Mouse (Mus musculus) hindbrain, embryonic 11.5 days (tissue): ENCODE results near the gene Nfkb2. TPM values are rescaled to one million over a fixed set of nuclear protein-coding genes. Genes with fewer than 3 reads are reported as not detected.

Experiments
- ATAC-seq: fragments of 200-750 bp; cut with Nextera tagmentation; 2 replicates; pipeline ENCODE4 v1.8.0; 2017; ENCODE audit warnings: mild to moderate bottlenecking, moderate TSS enrichment, moderate library complexity; ENCODE audit not compliant: low FRiP score
- DNase-seq: peaks from one replicate; pipeline ENCODE4 v3.0.0-alpha.2; 2015; ENCODE audit warnings: low spot score
- H3K27ac ChIP-seq: fragments of 300-500 bp; sonication (generic); 2 replicates; pipeline ENCODE4 v1.5.1; 2014; ENCODE audit warnings: mild to moderate bottlenecking, low read depth, low read length
- H3K27me3 ChIP-seq: fragments of 300-500 bp; sonication (generic); 2 replicates; pipeline ENCODE4 v1.6.1; 2014; ENCODE audit warnings: mild to moderate bottlenecking, low read length, moderate library complexity, mixed read lengths; ENCODE audit not compliant: control insufficient read depth, insufficient read depth
- H3K36me3 ChIP-seq: fragments of 300-500 bp; sonication (generic); 2 replicates; pipeline ENCODE4 v1.6.1; 2014; ENCODE audit warnings: mild to moderate bottlenecking, low read length, moderate library complexity, mixed read lengths; ENCODE audit not compliant: control insufficient read depth, insufficient read depth
- H3K4me1 ChIP-seq: fragments of 300-500 bp; sonication (generic); replicated peaks from 2 replicates; pipeline ENCODE4 v1.6.1; 2014; ENCODE audit warnings: low read length, mixed read lengths; ENCODE audit not compliant: control insufficient read depth, insufficient read depth
- H3K4me2 ChIP-seq: fragments of 300-500 bp; sonication (generic); replicated peaks from 2 replicates; pipeline ENCODE4 v1.6.1; 2014; ENCODE audit warnings: mild to moderate bottlenecking, low read depth, low read length
- H3K4me3 ChIP-seq: fragments of 300-500 bp; sonication (generic); 2 replicates; pipeline ENCODE4 v1.5.1; 2014; ENCODE audit warnings: low read depth, low read length
- H3K9ac ChIP-seq: fragments of 300-500 bp; sonication (generic); 2 replicates; pipeline ENCODE4 v1.6.1; 2014; ENCODE audit warnings: low read depth, low read length
- H3K9me3 ChIP-seq: fragments of 300-500 bp; sonication (generic); 2 replicates; pipeline ENCODE4 v1.6.1; 2016; ENCODE audit warnings: low read length; ENCODE audit not compliant: control insufficient read depth
- WGBS: fragments of 180-500 bp; shearing (Covaris S2); extraction: QIAGEN DNeasy Blood & Tissue Kit; methylation state at CpG from one replicate; pipeline ENCODE4 v1.1.7; 2014; 5-methylcytosine and 5-hydroxymethylcytosine counted together
- polyA plus RNA-seq: library from polyadenylated mRNA; unstranded; fragments of >200 nt; fragmentation: Nextera tagmentation; extraction: Ambion mirVana; gene quantifications from 2 replicates; pipeline ENCODE4 v1.2.1, GENCODE M21; 2014

The Nfkb2 gene
- polyA plus RNA-seq, 1 experiment from 2014 or later = 4.6 TPM

GRCm38 (mm10) chr19:46313116-46313515, 9.0 kb downstream of the Nfkb2 start:
- Histone ChIP-seq H3K9me3 (no peaks in the 10 kb centered on the region), H3K9ac (no peak overlapping the region)
- no peak for DNase-seq

GRCm38 (mm10) chr19:46313591-46313990, 9.5 kb downstream of the Nfkb2 start:
- Histone ChIP-seq H3K9ac (no peak overlapping the region), H3K4me1 (0 out of 2 replicates have a peak, but pooled peaks cover 2% of the 10 kb centered on the region), H3K36me3 (no peaks in the 10 kb centered on the region), H3K27ac (no peak overlapping the region), H3K27me3 (peaks cover 59% of the 10 kb centered on the region), H3K9me3 (no peaks in the 10 kb centered on the region), H3K4me3 (no peak overlapping the region), H3K4me2 (no peak overlapping the region)
- ATAC-seq = no peak
- 75% methylated on average over 6 of the region's 6 CpGs for whole genome bisulfite sequencing
- DNase-seq = no peak

More at GRCm38 (mm10) chr19:46313116-46313515, 9.0 kb downstream of the Nfkb2 start:
- H3K4me1 ChIP-seq = 0 out of 2 replicates have a peak, but pooled peaks cover under 1% of the 10 kb centered on the region
- no peak overlapping the region for H3K4me3 ChIP-seq
- no peak overlapping the region for H3K4me2 ChIP-seq
- ATAC-seq = no peak
- peaks cover 56% of the 10 kb centered on the region for H3K27me3 ChIP-seq
- H3K36me3 ChIP-seq = no peaks in the 10 kb centered on the region
- 88% methylated on average over 9 of the region's 9 CpGs for WGBS
- H3K27ac ChIP-seq = no peak overlapping the region

- H3K27ac ChIP-seq = no peak overlapping the region
- peaks cover 61% of the 10 kb centered on the region for H3K27me3 ChIP-seq
- DNase-seq (no peak), ATAC-seq (no peak)
- no peaks in the 10 kb centered on the region for H3K36me3 ChIP-seq
- no peak overlapping the region for H3K4me2 ChIP-seq
- H3K4me3 ChIP-seq = no peak overlapping the region
- 16% methylated on average over 18 of the region's 18 CpGs for WGBS
- no peaks in the 10 kb centered on the region for H3K9me3 ChIP-seq
- no peak overlapping the region for H3K9ac ChIP-seq
- H3K4me1 ChIP-seq = 0 out of 2 replicates have a peak, but pooled peaks cover 2% of the 10 kb centered on the region
These were observed 10.1 kb downstream of the Nfkb2 start for GRCm38 (mm10) chr19:46314151-46314601.

- H3K27me3 ChIP-seq = peaks cover 69% of the 10 kb centered on the region
- no peak for ATAC-seq
- no peak overlapping the region for H3K4me3 ChIP-seq
- no peak for DNase-seq
- H3K9ac ChIP-seq = no peak overlapping the region
- 46% methylated on average over 14 of the region's 14 CpGs for WGBS
- H3K4me1 ChIP-seq = 0 out of 2 replicates have a peak, but pooled peaks cover 2% of the 10 kb centered on the region
- H3K36me3 ChIP-seq = no peaks in the 10 kb centered on the region
- H3K4me2 ChIP-seq = no peak overlapping the region
- H3K9me3 ChIP-seq = no peaks in the 10 kb centered on the region
- H3K27ac ChIP-seq = no peak overlapping the region
These were observed 11.0 kb downstream of the Nfkb2 start for GRCm38 (mm10) chr19:46314872-46315742.

- Histone ChIP-seq H3K9ac (no peak overlapping the region), H3K27me3 (peaks cover 75% of the 10 kb centered on the region), H3K27ac (no peak overlapping the region), H3K9me3 (no peaks in the 10 kb centered on the region), H3K4me2 (no peak overlapping the region), H3K36me3 (no peaks in the 10 kb centered on the region), H3K4me3 (no peak overlapping the region), H3K4me1 (peaks cover 7% of the 10 kb centered on the region)
- DNase-seq (no peak), ATAC-seq (no peak)
- WGBS = 60% methylated on average over 12 of the region's 12 CpGs
These were observed 11.9 kb downstream of the Nfkb2 start for GRCm38 (mm10) chr19:46315752-46316610.

- H3K4me2 ChIP-seq = peak overlapping the region; percentile 58
- peak overlapping the region; percentile 47; the same call in 1 of the 2 replicates for H3K9ac ChIP-seq
- ATAC-seq (no peak), DNase-seq (no peak)
- H3K27ac ChIP-seq = no peak overlapping the region
- H3K4me1 ChIP-seq = peaks cover 15% of the 10 kb centered on the region
- H3K36me3 ChIP-seq = no peaks in the 10 kb centered on the region
- H3K27me3 ChIP-seq = peaks cover 75% of the 10 kb centered on the region
- WGBS = 40% methylated on average over 15 of the region's 15 CpGs
- peak overlapping the region; percentile 38 for H3K4me3 ChIP-seq
- no peaks in the 10 kb centered on the region for H3K9me3 ChIP-seq
These were observed 12.9 kb downstream of the Nfkb2 start for GRCm38 (mm10) chr19:46316846-46317545.

GRCm38 (mm10) chr19:46317546-46317885, 13.4 kb downstream of the Nfkb2 start:
- 0 out of 2 replicates have a peak overlapping the region, but pooled peaks have one; percentile 10 for H3K27ac ChIP-seq
- H3K4me1 ChIP-seq = peaks cover 20% of the 10 kb centered on the region
- H3K9ac ChIP-seq = peak overlapping the region; percentile 47
- no peaks in the 10 kb centered on the region for H3K9me3 ChIP-seq
- no peak for ATAC-seq
- peak overlapping the region; percentile 58 for H3K4me2 ChIP-seq
- H3K27me3 ChIP-seq = peaks cover 75% of the 10 kb centered on the region
- WGBS = 2% methylated on average over 29 of the region's 48 CpGs
- peak overlapping the region; percentile 38 for H3K4me3 ChIP-seq
- DNase-seq = peak; percentile 41
- no peaks in the 10 kb centered on the region for H3K36me3 ChIP-seq

- no peaks in the 10 kb centered on the region for H3K9me3 ChIP-seq
- H3K4me1 ChIP-seq = peaks cover 20% of the 10 kb centered on the region
- H3K4me2 ChIP-seq = peak overlapping the region; percentile 58
- no peaks in the 10 kb centered on the region for H3K36me3 ChIP-seq
- no peak for ATAC-seq
- WGBS = 5% methylated on average over 18 of the region's 42 CpGs
- H3K27me3 ChIP-seq = peaks cover 77% of the 10 kb centered on the region
- H3K4me3 ChIP-seq = peak overlapping the region; percentile 38
- H3K27ac ChIP-seq = no peak overlapping the region
- H3K9ac ChIP-seq = peak overlapping the region; percentile 47; the same call in 1 of the 2 replicates
- peak; percentile 33 for DNase-seq
These were observed 13.9 kb downstream of the Nfkb2 start for GRCm38 (mm10) chr19:46318031-46318471.
